Mouse (Mus musculus): ENCODE data around the gene Ube2e1. TPM values are rescaled to one million over a fixed set of nuclear protein-coding genes. Genes with fewer than 3 reads are reported as not detected.
A peak's percentile ranks its signal among the peaks of the same experiment; 100 is the strongest.

Ube2e1 gene
- polyA plus RNA-seq, 1 experiment, result 106 TPM

GRCm38 (mm10) chr14:18297441-18297840 lies 34.2 kb downstream of the Ube2e1 start:
- H3K4me1 ChIP-seq (ENCODE audit: control insufficient read depth, insufficient read depth, low read length), result no peaks in the 10 kb centered on the region
- no peak for TF ChIP-seq CTCF (IDR thresholded peaks at IDR 0.05; ENCODE audit: borderline replicate concordance, insufficient read depth, low read length)
- TF ChIP-seq POLR2A (IDR thresholded peaks at IDR 0.05; ENCODE audit: low read depth, low read length), result no peak
- no peak overlapping the region for H3K4me3 ChIP-seq (ENCODE audit: insufficient read depth, low read length)
- no peak overlapping the region for H3K27ac ChIP-seq (ENCODE audit: insufficient read depth, low read length)

GRCm38 (mm10) chr14:18292578-18292977 lies 39.1 kb downstream of the Ube2e1 start:
- Histone ChIP-seq H3K4me1 (ENCODE audit: control insufficient read depth, insufficient read depth, low read length) (no peaks in the 10 kb centered on the region), H3K27ac (ENCODE audit: insufficient read depth, low read length) (no peak overlapping the region), H3K4me3 (ENCODE audit: insufficient read depth, low read length) (no peak overlapping the region)
- TF ChIP-seq CTCF (IDR thresholded peaks at IDR 0.05; ENCODE audit: borderline replicate concordance, insufficient read depth, low read length) (no peak), POLR2A (IDR thresholded peaks at IDR 0.05; ENCODE audit: low read depth, low read length) (no peak)

GRCm38 (mm10) chr14:18292111-18292510 lies 39.5 kb downstream of the Ube2e1 start:
- H3K4me1 ChIP-seq (ENCODE audit: control insufficient read depth, insufficient read depth, low read length), result no peaks in the 10 kb centered on the region
- TF ChIP-seq POLR2A (IDR thresholded peaks at IDR 0.05; ENCODE audit: low read depth, low read length) (no peak), CTCF (IDR thresholded peaks at IDR 0.05; ENCODE audit: borderline replicate concordance, insufficient read depth, low read length) (no peak)

DNA sequence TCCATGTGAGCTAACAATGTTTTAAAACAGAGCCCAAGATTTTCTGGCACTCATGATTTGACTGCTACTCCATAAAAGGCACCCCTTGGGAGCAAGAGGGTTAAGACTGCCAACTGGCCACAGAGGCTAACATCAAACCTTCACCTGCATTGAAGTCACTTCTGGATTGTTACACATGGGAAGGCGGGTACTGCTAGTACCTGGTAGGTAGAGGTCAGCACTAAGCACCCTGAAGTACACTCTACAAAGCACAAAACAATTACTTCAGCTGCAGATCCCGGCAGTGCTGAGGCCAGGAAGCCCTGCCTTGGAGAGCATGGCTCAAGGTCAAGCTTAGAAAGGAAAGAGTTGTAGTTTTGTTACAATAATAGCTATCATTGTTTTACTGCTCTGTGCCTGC lies 44.3 kb downstream of the Ube2e1 start:
- Histone ChIP-seq H3K4me1 (ENCODE audit: control insufficient read depth, insufficient read depth, low read length) (no peaks in the 10 kb centered on the region), H3K27ac (ENCODE audit: insufficient read depth, low read length) (no peak overlapping the region), H3K4me3 (ENCODE audit: insufficient read depth, low read length) (no peak overlapping the region)
- TF ChIP-seq POLR2A (IDR thresholded peaks at IDR 0.05; ENCODE audit: low read depth, low read length) (no peak), CTCF (IDR thresholded peaks at IDR 0.05; ENCODE audit: borderline replicate concordance, insufficient read depth, low read length) (no peak)

More at GRCm38 (mm10) chr14:18292111-18292510, 39.5 kb downstream of the Ube2e1 start:
- no peak overlapping the region for H3K27ac ChIP-seq (ENCODE audit: insufficient read depth, low read length)
- no peak overlapping the region for H3K4me3 ChIP-seq (ENCODE audit: insufficient read depth, low read length)

- TF ChIP-seq POLR2A (IDR thresholded peaks at IDR 0.05; ENCODE audit: low read depth, low read length) (no peak), CTCF (IDR thresholded peaks at IDR 0.05; ENCODE audit: borderline replicate concordance, insufficient read depth, low read length) (no peak)
- H3K4me3 ChIP-seq (ENCODE audit: insufficient read depth, low read length), result no peak overlapping the region
- H3K27ac ChIP-seq (ENCODE audit: insufficient read depth, low read length), result no peak overlapping the region
- H3K4me1 ChIP-seq (ENCODE audit: control insufficient read depth, insufficient read depth, low read length), result no peaks in the 10 kb centered on the region
Observed at GRCm38 (mm10) chr14:18286441-18286840, 45.2 kb downstream of the Ube2e1 start.

DNA sequence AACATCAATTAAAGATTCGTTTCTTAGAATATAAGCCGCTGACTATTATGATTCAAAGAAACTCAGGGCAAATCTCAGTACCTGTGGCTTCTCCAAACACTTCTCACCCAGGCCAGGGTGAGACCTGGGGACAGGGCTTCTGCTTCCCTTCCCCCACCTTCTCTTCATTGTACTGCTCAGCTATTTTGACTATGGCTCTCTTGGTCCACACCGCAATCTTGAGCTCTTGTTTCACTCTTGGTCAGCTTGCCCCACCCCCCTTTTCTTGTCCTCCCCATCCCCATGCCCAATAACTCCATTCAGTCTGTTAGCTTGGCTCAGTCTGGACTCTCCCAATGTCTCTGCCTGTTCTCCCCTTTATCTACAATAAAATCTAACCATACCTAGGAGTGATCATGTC lies 46.2 kb downstream of the Ube2e1 start:
- Histone ChIP-seq H3K4me1 (ENCODE audit: control insufficient read depth, insufficient read depth, low read length) (no peaks in the 10 kb centered on the region; the same call in 1 of the 2 replicates), H3K27ac (ENCODE audit: insufficient read depth, low read length) (no peak overlapping the region), H3K4me3 (ENCODE audit: insufficient read depth, low read length) (no peak overlapping the region)
- no peak for TF ChIP-seq CTCF (IDR thresholded peaks at IDR 0.05; ENCODE audit: borderline replicate concordance, insufficient read depth, low read length)
- no peak for TF ChIP-seq POLR2A (IDR thresholded peaks at IDR 0.05; ENCODE audit: low read depth, low read length)

DNA sequence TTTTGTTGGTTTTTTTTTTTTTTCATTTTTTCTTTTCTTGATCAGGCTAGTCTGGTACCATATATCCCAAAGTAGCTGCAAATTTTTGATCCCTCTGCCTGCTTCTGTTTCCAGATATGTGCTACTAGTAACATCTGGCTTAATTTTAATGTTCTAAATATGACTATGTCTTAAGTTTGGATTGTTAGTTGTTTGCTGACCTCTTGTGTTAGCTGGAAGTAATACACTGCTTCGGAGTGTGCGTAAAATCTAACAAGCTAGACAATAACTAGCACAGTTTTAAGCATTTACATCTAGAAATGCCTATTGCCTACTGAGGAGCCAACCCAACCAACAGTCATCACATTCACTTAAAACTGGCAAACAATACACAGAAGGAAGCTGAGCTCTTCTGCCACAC lies 47.1 kb downstream of the Ube2e1 start:
- Histone ChIP-seq H3K27ac (ENCODE audit: insufficient read depth, low read length) (no peak overlapping the region), H3K4me3 (ENCODE audit: insufficient read depth, low read length) (no peak overlapping the region), H3K4me1 (ENCODE audit: control insufficient read depth, insufficient read depth, low read length) (no peaks in the 10 kb centered on the region; the same call in 1 of the 2 replicates)
- no peak for TF ChIP-seq POLR2A (IDR thresholded peaks at IDR 0.05; ENCODE audit: low read depth, low read length)
- TF ChIP-seq CTCF (IDR thresholded peaks at IDR 0.05; ENCODE audit: borderline replicate concordance, insufficient read depth, low read length), result no peak

DNA sequence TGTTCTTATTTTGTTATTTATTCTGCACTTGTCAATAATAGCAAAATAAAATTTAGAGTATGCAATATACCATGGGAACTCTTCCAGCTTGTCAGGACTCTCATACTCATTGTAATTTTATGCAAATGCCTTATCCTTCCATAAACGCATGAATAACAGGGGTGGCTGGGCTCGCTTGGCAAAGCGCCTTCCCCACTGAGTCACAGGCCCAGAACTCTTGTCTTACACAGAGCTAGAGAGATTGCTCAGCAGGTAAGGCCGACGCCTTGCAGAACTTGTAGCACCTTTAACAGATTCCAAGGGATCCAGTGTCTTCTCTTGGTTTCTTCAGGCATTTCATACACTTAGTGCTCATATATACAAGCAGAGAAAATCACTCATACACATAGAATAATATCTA lies 51.3 kb downstream of the Ube2e1 start:
- H3K4me3 ChIP-seq (ENCODE audit: insufficient read depth, low read length), result no peak overlapping the region
- no peaks in the 10 kb centered on the region; the same call in 1 of the 2 replicates for H3K4me1 ChIP-seq (ENCODE audit: control insufficient read depth, insufficient read depth, low read length)
- TF ChIP-seq CTCF (IDR thresholded peaks at IDR 0.05; ENCODE audit: borderline replicate concordance, insufficient read depth, low read length), result no peak
- no peak for TF ChIP-seq POLR2A (IDR thresholded peaks at IDR 0.05; ENCODE audit: low read depth, low read length)
- H3K27ac ChIP-seq (ENCODE audit: insufficient read depth, low read length), result no peak overlapping the region

DNA sequence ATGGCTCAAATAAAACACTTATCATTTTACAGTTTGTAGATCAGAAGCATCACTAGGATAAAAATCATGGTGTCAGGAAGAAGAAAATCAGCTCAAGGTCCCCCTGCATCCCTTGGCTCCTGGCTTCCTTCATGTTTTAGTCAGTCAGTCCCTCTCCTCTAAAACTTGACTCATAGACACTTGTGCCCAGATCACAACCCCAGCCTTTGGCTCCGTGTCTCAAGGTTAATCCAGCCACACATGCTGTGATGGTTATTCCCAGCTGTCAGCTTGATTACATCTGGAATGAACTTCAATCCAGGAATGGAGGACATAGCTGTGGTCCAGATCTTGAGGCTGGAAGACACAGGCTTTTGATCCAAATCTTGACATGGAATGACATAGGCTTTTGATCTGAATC lies 57.1 kb downstream of the Ube2e1 start:
- TF ChIP-seq POLR2A (IDR thresholded peaks at IDR 0.05; ENCODE audit: low read depth, low read length) (no peak), CTCF (IDR thresholded peaks at IDR 0.05; ENCODE audit: borderline replicate concordance, insufficient read depth, low read length) (no peak)
- H3K27ac ChIP-seq (ENCODE audit: insufficient read depth, low read length), result no peak overlapping the region
- no peak overlapping the region for H3K4me3 ChIP-seq (ENCODE audit: insufficient read depth, low read length)
- H3K4me1 ChIP-seq (ENCODE audit: control insufficient read depth, insufficient read depth, low read length), result no peaks in the 10 kb centered on the region

- TF ChIP-seq POLR2A (IDR thresholded peaks at IDR 0.05; ENCODE audit: low read depth, low read length), result no peak
- TF ChIP-seq CTCF (IDR thresholded peaks at IDR 0.05; ENCODE audit: borderline replicate concordance, insufficient read depth, low read length), result no peak
- peak overlapping the region; percentile 72 for H3K4me3 ChIP-seq (ENCODE audit: insufficient read depth, low read length)
- no peaks in the 10 kb centered on the region for H3K4me1 ChIP-seq (ENCODE audit: control insufficient read depth, insufficient read depth, low read length)
- H3K27ac ChIP-seq (ENCODE audit: insufficient read depth, low read length), result no peak overlapping the region
Observed at GRCm38 (mm10) chr14:18271666-18272065, 60.0 kb downstream of the Ube2e1 start.
